Comparison of ENCODE assay signal across 11 mouse cellular contexts in the genomic region with DNA sequence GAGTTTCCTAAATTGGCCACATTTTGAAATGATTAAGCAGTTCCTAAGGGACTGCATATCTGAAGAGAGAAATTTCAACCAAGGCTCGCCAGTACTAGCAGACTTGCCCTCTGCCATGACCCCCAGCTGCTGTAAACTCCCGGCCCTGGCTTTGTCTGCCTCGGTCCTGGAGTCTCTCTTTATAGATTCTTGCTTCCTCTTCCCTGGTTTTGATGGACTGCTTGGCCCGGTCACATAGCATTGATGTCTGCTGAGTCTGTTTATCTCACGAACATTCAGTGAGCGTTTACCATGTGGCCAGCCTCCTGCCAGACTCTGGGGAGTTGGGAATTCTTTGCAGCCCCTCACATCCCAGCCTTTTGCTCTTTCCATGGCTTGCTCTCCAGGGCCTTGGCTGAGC. TPM values are rescaled to one million over a fixed set of nuclear protein-coding genes. Genes with fewer than 3 reads are reported as not detected.
DNase-seq lines count a peak whose midpoint lies in the region; ATAC-seq lines count a peak whose summit lies in the region.
"Had no signal": no experiment of that assay in that cellular context is flagged by ENCODE, and none has a peak within 500 bp of the region (broad histone marks: within the 10 kb centered on the region; RNA-seq: fewer than 3 reads in every experiment).

No protein-coding gene starts in this region.

- H3K27ac ChIP-seq in heart, embryonic 11.5 days (ENCODE audit: low read depth, low read length), result peak overlapping the region; percentile 31; the same call in 1 of the 2 replicates
- peak overlapping the region; percentile 31; the same call in 1 of the 2 replicates for H3K27ac ChIP-seq in heart, embryonic 12.5 days (ENCODE audit: poor library complexity, severe bottlenecking)
- H3K27ac ChIP-seq: layer of hippocampus, adult 2 months; neural tube, embryonic 12.5 days had no signal

- no peak for ATAC-seq in heart, embryonic 11.5 days (replicated peaks; ENCODE audit: insufficient number of reproducible peaks, low FRiP score, low TSS enrichment)
- ATAC-seq in heart, embryonic 12.5 days (ENCODE audit: insufficient number of reproducible peaks, low FRiP score), result no peak
- ATAC-seq: forebrain, postnatal 0 days had no signal

- peaks cover 50% of the 10 kb centered on the region for H3K4me1 ChIP-seq in heart, embryonic 11.5 days (ENCODE audit: control insufficient read depth, insufficient read depth, low read length)
- peaks cover 68% of the 10 kb centered on the region for H3K4me1 ChIP-seq in heart, embryonic 12.5 days (replicated peaks)

- H3K27me3 ChIP-seq in heart, embryonic 11.5 days (ENCODE audit: control insufficient read depth, insufficient read depth, low read length), result no peaks in the 10 kb centered on the region
- H3K27me3 ChIP-seq in heart, embryonic 12.5 days (replicated peaks), result no peaks in the 10 kb centered on the region
- H3K27me3 ChIP-seq: neural tube, embryonic 12.5 days had no signal

- DNase-seq in heart, adult 9 months (ENCODE audit: low spot score in 2 of 2), result no peak
- DNase-seq in embryo, embryonic 11 days, result peak; percentile 68
- DNase-seq in kidney, postnatal 14 days, result peak; percentile 69
- no peak for DNase-seq in spleen, adult 18-20 months
- no peak for DNase-seq in urinary bladder, adult 2 months (ENCODE audit: low spot score)
- DNase-seq: forebrain, postnatal 0 days; liver had no signal

- H3K4me3 ChIP-seq in heart, embryonic 11.5 days (ENCODE audit: low read depth, low read length), result no peak overlapping the region
- no peak overlapping the region for H3K4me3 ChIP-seq in heart, embryonic 12.5 days
- H3K4me3 ChIP-seq: layer of hippocampus, adult 2 months; neural tube, embryonic 12.5 days had no signal

- no peak overlapping the region for H3K4me2 ChIP-seq in heart, embryonic 11.5 days
- H3K4me2 ChIP-seq in heart, embryonic 12.5 days, result no peak overlapping the region
- H3K4me2 ChIP-seq: neural tube, embryonic 12.5 days had no signal

- no peaks in the 10 kb centered on the region for H3K9me3 ChIP-seq in heart, embryonic 11.5 days (replicated peaks; ENCODE audit: control insufficient read depth, low read length)
- no peaks in the 10 kb centered on the region for H3K9me3 ChIP-seq in heart, embryonic 12.5 days (replicated peaks)
- H3K9me3 ChIP-seq: neural tube, embryonic 12.5 days had no signal

- H3K36me3 ChIP-seq in heart, embryonic 11.5 days (ENCODE audit: control insufficient read depth, insufficient read depth, low read length), result peaks cover 6% of the 10 kb centered on the region; the same call in 1 of the 2 replicates
- peaks cover 24% of the 10 kb centered on the region for H3K36me3 ChIP-seq in heart, embryonic 12.5 days
- H3K36me3 ChIP-seq: neural tube, embryonic 12.5 days had no signal

- WGBS in heart, embryonic 11.5 days (ENCODE audit: insufficient replicate concordance), result 16% methylated on average over 6 of the region's 6 CpGs
- WGBS in heart, embryonic 12.5 days, result 15% methylated on average over 6 of the region's 6 CpGs

- H3K9ac ChIP-seq in heart, embryonic 11.5 days (ENCODE audit: low read depth, low read length), result peak overlapping the region; percentile 36; the same call in 1 of the 2 replicates
- no peak overlapping the region for H3K9ac ChIP-seq in heart, embryonic 12.5 days
- H3K9ac ChIP-seq: forebrain, postnatal 0 days; neural tube, embryonic 12.5 days had no signal

RNA-seq across cellular contexts. Expression of gene Umps, which starts 22.1 kb away (rescaled TPM):
- 43.0 and 43.9 TPM in 2 replicates for polyA plus RNA-seq in heart, embryonic 11.5 days (2014; fragmentation: Nextera tagmentation; extraction: Ambion mirVana)
- 34.6 and 38.2 TPM in 2 replicates for polyA plus RNA-seq in heart, embryonic 12.5 days (2016; fragmentation: Nextera tagmentation; extraction: Ambion mirVana)
- polyA plus RNA-seq in urinary bladder, adult 2 months (2012; rRNA removed), result 10.7 and 10.9 TPM in 2 replicates

Comparison
In these comparisons a context has a peak if more than half of its experiments do, and no peak if none do; other contexts are left out.
1. DNase-seq: peak in embryo, embryonic 11 days (single experiment) and kidney, postnatal 14 days (single experiment); none in heart, adult 9 months (0 of 2), spleen, adult 18-20 months (0 of 2) and urinary bladder, adult 2 months (single experiment).